ENCODE assay signal across 18 mouse cellular contexts in genomic region chr16:7636326-7636725, GRCm38 (mm10).
"Had no signal": no experiment of that assay in that cellular context is flagged by ENCODE, and none has a peak within 500 bp of the region (broad histone marks: within the 10 kb centered on the region; RNA-seq: fewer than 3 reads in every experiment).

No protein-coding gene starts in this region.

- DNase-seq: liver, postnatal 0 days; lung, adult 2 months; lung, postnatal 14 days; lung, postnatal 36 days; midbrain, embryonic 14.5 days; right cerebral cortex, postnatal 14 days; thymus, adult 2 months; thymus, postnatal 25 days; thymus, postnatal 4 days had no signal

- H3K4me2 ChIP-seq: liver, embryonic 15.5 days; lung, embryonic 15.5 days; neural tube, embryonic 12.5 days; stomach, embryonic 15.5 days had no signal

- ATAC-seq: liver, postnatal 0 days; lung, postnatal 0 days; midbrain, embryonic 16.5 days had no signal

- H3K4me3 ChIP-seq: liver, embryonic 15.5 days; lung, embryonic 15.5 days; megakaryocyte, embryonic 14.5 days; neural tube, embryonic 12.5 days; stomach, embryonic 15.5 days had no signal

- H3K9me3 ChIP-seq: liver, embryonic 15.5 days; lung, embryonic 15.5 days; megakaryocyte, embryonic 14.5 days; neural tube, embryonic 12.5 days; stomach, embryonic 15.5 days had no signal

- H3K9ac ChIP-seq: liver, embryonic 15.5 days; liver, postnatal 0 days; lung, embryonic 15.5 days; neural tube, embryonic 12.5 days; stomach, embryonic 15.5 days had no signal

- H3K36me3 ChIP-seq: liver, embryonic 15.5 days; lung, embryonic 15.5 days; neural tube, embryonic 12.5 days; stomach, embryonic 15.5 days had no signal

- H3K4me1 ChIP-seq: liver, embryonic 15.5 days; lung, embryonic 15.5 days; megakaryocyte, embryonic 14.5 days; stomach, embryonic 15.5 days had no signal

- H3K27ac ChIP-seq: liver, embryonic 15.5 days; lung, embryonic 15.5 days; macrophage; neural tube, embryonic 12.5 days; stomach, embryonic 15.5 days; stomach, postnatal 0 days had no signal

- H3K27me3 ChIP-seq: liver, embryonic 15.5 days; lung, embryonic 15.5 days; megakaryocyte, embryonic 14.5 days; neural tube, embryonic 12.5 days; stomach, embryonic 15.5 days had no signal
